Mouse (Mus musculus): Measurements from ENCODE around the gene Col6a3. TPM values are rescaled to one million over a fixed set of nuclear protein-coding genes. Genes with fewer than 3 reads are reported as not detected.

The Col6a3 gene
- polyA plus RNA-seq, 1 experiment from 2014 or later, result 12.4 TPM

GRCm38 (mm10) chr1:90797276-90797891 lies 46.4 kb downstream of the Col6a3 start:
- no peaks in the 10 kb centered on the region; the same call in 1 of the 2 replicates for H3K27me3 ChIP-seq (replicated peaks)

GRCm38 (mm10) chr1:90793368-90793767 lies 50.4 kb downstream of the Col6a3 start:
- 81% methylated on average over 4 of the region's 4 CpGs for WGBS
- Histone ChIP-seq H3K27me3 (replicated peaks) (peaks cover 10% of the 10 kb centered on the region), H3K36me3 (peaks cover 20% of the 10 kb centered on the region), H3K4me1 (peaks cover 9% of the 10 kb centered on the region), H3K9ac (no peak overlapping the region), H3K4me2 (no peak overlapping the region), H3K4me3 (no peak overlapping the region), H3K27ac (replicated peaks) (no peak overlapping the region), H3K9me3 (no peaks in the 10 kb centered on the region)
- no peak for ATAC-seq (ENCODE audit: extremely low read depth, insufficient number of reproducible peaks, low FRiP score, low TSS enrichment)

More at GRCm38 (mm10) chr1:90797276-90797891, 46.4 kb downstream of the Col6a3 start:
- H3K36me3 ChIP-seq, result peaks cover 25% of the 10 kb centered on the region
- no peak overlapping the region for H3K27ac ChIP-seq (replicated peaks)
- H3K9me3 ChIP-seq, result no peaks in the 10 kb centered on the region
- H3K9ac ChIP-seq, result no peak overlapping the region
- H3K4me1 ChIP-seq, result peaks cover 9% of the 10 kb centered on the region
- no peak; the same call in 1 of the 2 replicates for ATAC-seq (ENCODE audit: extremely low read depth, insufficient number of reproducible peaks, low FRiP score, low TSS enrichment)
- no peak overlapping the region for H3K4me2 ChIP-seq
- H3K4me3 ChIP-seq, result no peak overlapping the region
- 48% methylated on average over 6 of the region's 6 CpGs for WGBS

GRCm38 (mm10) chr1:90790925-90791324 lies 52.8 kb downstream of the Col6a3 start:
- H3K4me1 ChIP-seq, result no peaks in the 10 kb centered on the region
- H3K27ac ChIP-seq (replicated peaks), result no peak overlapping the region
- no peak for ATAC-seq (ENCODE audit: extremely low read depth, insufficient number of reproducible peaks, low FRiP score, low TSS enrichment)
- H3K27me3 ChIP-seq (replicated peaks), result peaks cover 10% of the 10 kb centered on the region
- H3K36me3 ChIP-seq, result peaks cover 20% of the 10 kb centered on the region
- H3K9ac ChIP-seq, result no peak overlapping the region
- 79% methylated on average over 4 of the region's 4 CpGs for WGBS
- no peak overlapping the region for H3K4me2 ChIP-seq
- H3K4me3 ChIP-seq, result no peak overlapping the region
- H3K9me3 ChIP-seq, result no peaks in the 10 kb centered on the region

- H3K27me3 ChIP-seq (replicated peaks), result peaks cover 10% of the 10 kb centered on the region
- H3K9me3 ChIP-seq, result no peaks in the 10 kb centered on the region
- no peak overlapping the region for H3K9ac ChIP-seq
- no peak overlapping the region for H3K4me3 ChIP-seq
- H3K4me1 ChIP-seq, result no peaks in the 10 kb centered on the region
- no peak overlapping the region for H3K4me2 ChIP-seq
- no peak for ATAC-seq (ENCODE audit: extremely low read depth, insufficient number of reproducible peaks, low FRiP score, low TSS enrichment)
- H3K27ac ChIP-seq (replicated peaks), result no peak overlapping the region
- peaks cover 16% of the 10 kb centered on the region for H3K36me3 ChIP-seq
- 69% methylated on average over 6 of the region's 6 CpGs for WGBS
Measured at GRCm38 (mm10) chr1:90789506-90789905, 54.3 kb downstream of the Col6a3 start.

- no peak for ATAC-seq (ENCODE audit: extremely low read depth, insufficient number of reproducible peaks, low FRiP score, low TSS enrichment)
- H3K27me3 ChIP-seq (replicated peaks), result no peaks in the 10 kb centered on the region
- H3K4me2 ChIP-seq, result no peak overlapping the region
- no peak overlapping the region for H3K27ac ChIP-seq (replicated peaks)
- H3K36me3 ChIP-seq, result peaks cover 10% of the 10 kb centered on the region
- H3K9me3 ChIP-seq, result no peaks in the 10 kb centered on the region
- WGBS, result 81% methylated on average over 1 of the region's 1 CpGs
- H3K4me1 ChIP-seq, result peaks cover 9% of the 10 kb centered on the region
- H3K4me3 ChIP-seq, result no peak overlapping the region
- H3K9ac ChIP-seq, result no peak overlapping the region
Measured at GRCm38 (mm10) chr1:90780446-90780845, 63.3 kb downstream of the Col6a3 start.

- no peaks in the 10 kb centered on the region for H3K9me3 ChIP-seq
- no peaks in the 10 kb centered on the region for H3K27me3 ChIP-seq (replicated peaks)
- peaks cover 18% of the 10 kb centered on the region for H3K36me3 ChIP-seq
- no peak overlapping the region for H3K4me3 ChIP-seq
- H3K9ac ChIP-seq, result no peak overlapping the region
- ATAC-seq (ENCODE audit: extremely low read depth, insufficient number of reproducible peaks, low FRiP score, low TSS enrichment), result no peak
- H3K4me1 ChIP-seq, result peaks cover 14% of the 10 kb centered on the region
- no peak overlapping the region for H3K27ac ChIP-seq (replicated peaks)
- WGBS, result 79% methylated on average over 7 of the region's 7 CpGs
- no peak overlapping the region for H3K4me2 ChIP-seq
Measured at GRCm38 (mm10) chr1:90779072-90779471, 64.7 kb downstream of the Col6a3 start.

GRCm38 (mm10) chr1:90775477-90776241 lies 68.1 kb downstream of the Col6a3 start:
- Histone ChIP-seq H3K9me3 (no peaks in the 10 kb centered on the region), H3K27me3 (replicated peaks) (no peaks in the 10 kb centered on the region), H3K4me3 (no peak overlapping the region), H3K4me2 (peak overlapping the region; percentile 47), H3K27ac (replicated peaks) (0 out of 2 replicates have a peak overlapping the region, but pooled peaks have one; percentile 50), H3K36me3 (peaks cover 23% of the 10 kb centered on the region), H3K4me1 (peaks cover 12% of the 10 kb centered on the region), H3K9ac (peak overlapping the region; percentile 59)
- 21% methylated on average over 10 of the region's 10 CpGs for WGBS
- peak; percentile 37; the same call in 1 of the 2 replicates for ATAC-seq (ENCODE audit: extremely low read depth, insufficient number of reproducible peaks, low FRiP score, low TSS enrichment)

GRCm38 (mm10) chr1:90771172-90771571 lies 72.6 kb downstream of the Col6a3 start:
- WGBS, result 58% methylated on average over 4 of the region's 4 CpGs
- no peak overlapping the region for H3K27ac ChIP-seq (replicated peaks)

GRCm38 (mm10) chr1:90770027-90770426 lies 73.7 kb downstream of the Col6a3 start:
- no peak for ATAC-seq (ENCODE audit: extremely low read depth, insufficient number of reproducible peaks, low FRiP score, low TSS enrichment)
- H3K4me3 ChIP-seq, result no peak overlapping the region

More at GRCm38 (mm10) chr1:90771172-90771571, 72.6 kb downstream of the Col6a3 start:
- Histone ChIP-seq H3K4me1 (peaks cover 12% of the 10 kb centered on the region), H3K9me3 (no peaks in the 10 kb centered on the region), H3K27me3 (replicated peaks) (no peaks in the 10 kb centered on the region), H3K4me2 (no peak overlapping the region), H3K9ac (no peak overlapping the region), H3K36me3 (peaks cover 25% of the 10 kb centered on the region), H3K4me3 (no peak overlapping the region)
- ATAC-seq (ENCODE audit: extremely low read depth, insufficient number of reproducible peaks, low FRiP score, low TSS enrichment), result no peak

GRCm38 (mm10) chr1:90769301-90769700 lies 74.5 kb downstream of the Col6a3 start:
- 46% methylated on average over 7 of the region's 7 CpGs for WGBS
- ATAC-seq (ENCODE audit: extremely low read depth, insufficient number of reproducible peaks, low FRiP score, low TSS enrichment), result no peak
- no peaks in the 10 kb centered on the region for H3K9me3 ChIP-seq
- H3K4me3 ChIP-seq, result no peak overlapping the region
- H3K27ac ChIP-seq (replicated peaks), result no peak overlapping the region
- no peak overlapping the region for H3K4me2 ChIP-seq
- no peaks in the 10 kb centered on the region for H3K27me3 ChIP-seq (replicated peaks)
- no peak overlapping the region for H3K9ac ChIP-seq
- peaks cover 17% of the 10 kb centered on the region for H3K36me3 ChIP-seq
- 0 out of 2 replicates have a peak, but pooled peaks cover 5% of the 10 kb centered on the region for H3K4me1 ChIP-seq

More at GRCm38 (mm10) chr1:90770027-90770426, 73.7 kb downstream of the Col6a3 start:
- no peaks in the 10 kb centered on the region for H3K9me3 ChIP-seq
- no peak overlapping the region for H3K4me2 ChIP-seq
- peaks cover 21% of the 10 kb centered on the region for H3K36me3 ChIP-seq
- H3K27me3 ChIP-seq (replicated peaks), result no peaks in the 10 kb centered on the region
- no peak overlapping the region for H3K9ac ChIP-seq
- 0 out of 2 replicates have a peak overlapping the region, but pooled peaks have one; percentile 5 for H3K27ac ChIP-seq (replicated peaks)
- 64% methylated on average over 7 of the region's 7 CpGs for WGBS
- peaks cover 6% of the 10 kb centered on the region; the same call in 1 of the 2 replicates for H3K4me1 ChIP-seq

- no peak for ATAC-seq (ENCODE audit: extremely low read depth, insufficient number of reproducible peaks, low FRiP score, low TSS enrichment)
- H3K9ac ChIP-seq, result no peak overlapping the region
- 0 out of 2 replicates have a peak overlapping the region, but pooled peaks have one; percentile 36 for H3K27ac ChIP-seq (replicated peaks)
- no peaks in the 10 kb centered on the region for H3K27me3 ChIP-seq (replicated peaks)
- 39% methylated on average over 4 of the region's 4 CpGs for WGBS
- no peaks in the 10 kb centered on the region for H3K9me3 ChIP-seq
- H3K36me3 ChIP-seq, result no peaks in the 10 kb centered on the region
- no peak overlapping the region for H3K4me2 ChIP-seq
- H3K4me3 ChIP-seq, result no peak overlapping the region
- peaks cover 32% of the 10 kb centered on the region for H3K4me1 ChIP-seq
Measured at GRCm38 (mm10) chr1:90758091-90758673, 85.6 kb downstream of the Col6a3 start.
